Mouse (Mus musculus): ENCODE measurements around the gene Pla2g10.
"Not testable (repeated sequence)": the region's sequence is repeated elsewhere in the genome, so short reads cannot be mapped to it uniquely, and the experiment has no call there.

The Pla2g10 gene

GRCm38 (mm10) chr16:13730285-13731255 lies at the start of gene Pla2g10:
TSS of gene Pla2g10 (minus strand) at chr16:13730983.
- no peak for DNase-seq (ENCODE audit: low spot score)

- not testable (repeated sequence) for DNase-seq (ENCODE audit: low spot score)
Observed at GRCm38 (mm10) chr16:13774651-13775050, 43.9 kb upstream of the Pla2g10 start.

- DNase-seq (ENCODE audit: low spot score), result not testable (repeated sequence)
Observed at GRCm38 (mm10) chr16:13774011-13774410, 43.2 kb upstream of the Pla2g10 start.

- not testable (repeated sequence) for DNase-seq (ENCODE audit: low spot score)
Observed at GRCm38 (mm10) chr16:13772051-13772450, 41.3 kb upstream of the Pla2g10 start.

GRCm38 (mm10) chr16:13771603-13772002 lies 40.8 kb upstream of the Pla2g10 start:
- DNase-seq (ENCODE audit: low spot score), result not testable (repeated sequence)

- DNase-seq (ENCODE audit: low spot score), result no peak
Observed at GRCm38 (mm10) chr16:13766367-13766766, 35.6 kb upstream of the Pla2g10 start.

- DNase-seq (ENCODE audit: low spot score), result no peak
Observed at GRCm38 (mm10) chr16:13764519-13764918, 33.7 kb upstream of the Pla2g10 start.

GRCm38 (mm10) chr16:13762807-13763206 lies 32.0 kb upstream of the Pla2g10 start:
- not testable (repeated sequence) for DNase-seq (ENCODE audit: low spot score)

- DNase-seq (ENCODE audit: low spot score), result no peak
Observed at GRCm38 (mm10) chr16:13757823-13758222, 27.0 kb upstream of the Pla2g10 start.

- DNase-seq (ENCODE audit: low spot score), result peak; percentile 92
Observed at GRCm38 (mm10) chr16:13754400-13755190, 23.8 kb upstream of the Pla2g10 start.

- DNase-seq (ENCODE audit: low spot score), result no peak
Observed at GRCm38 (mm10) chr16:13753986-13754385, 23.2 kb upstream of the Pla2g10 start.

GRCm38 (mm10) chr16:13750626-13751025 lies 19.8 kb upstream of the Pla2g10 start:
- DNase-seq (ENCODE audit: low spot score), result no peak

GRCm38 (mm10) chr16:13749981-13750380 lies 19.2 kb upstream of the Pla2g10 start:
- DNase-seq (ENCODE audit: low spot score), result no peak

- no peak for DNase-seq (ENCODE audit: low spot score)
Observed at GRCm38 (mm10) chr16:13749306-13749705, 18.5 kb upstream of the Pla2g10 start.

- DNase-seq (ENCODE audit: low spot score), result not testable (repeated sequence)
Observed at GRCm38 (mm10) chr16:13748813-13749212, 18.0 kb upstream of the Pla2g10 start.

GRCm38 (mm10) chr16:13748124-13748523 lies 17.3 kb upstream of the Pla2g10 start:
- no peak for DNase-seq (ENCODE audit: low spot score)

- DNase-seq (ENCODE audit: low spot score), result no peak
Observed at GRCm38 (mm10) chr16:13747708-13748107, 16.9 kb upstream of the Pla2g10 start.

GRCm38 (mm10) chr16:13740844-13741243 lies 10.1 kb upstream of the Pla2g10 start:
- DNase-seq (ENCODE audit: low spot score), result no peak

GRCm38 (mm10) chr16:13739044-13739443 lies 8.3 kb upstream of the Pla2g10 start:
- DNase-seq (ENCODE audit: low spot score), result not testable (repeated sequence)

GRCm38 (mm10) chr16:13735977-13736376 lies 5.2 kb upstream of the Pla2g10 start:
- no peak for DNase-seq (ENCODE audit: low spot score)

- peak; percentile 63 for DNase-seq (ENCODE audit: low spot score)
Observed at GRCm38 (mm10) chr16:13733518-13734137, 2.8 kb upstream of the Pla2g10 start.

- no peak for DNase-seq (ENCODE audit: low spot score)
Observed at GRCm38 (mm10) chr16:13732786-13733185, 2.0 kb upstream of the Pla2g10 start.

Data from yolk sac, embryonic 10.5 days (tissue).